Mouse (Mus musculus): ENCODE results near the gene Ascc1. TPM values are rescaled to one million over a fixed set of nuclear protein-coding genes. Genes with fewer than 3 reads are reported as not detected.

The Ascc1 gene
- 36.2 and 39.2 TPM in 2 replicates for polyA plus RNA-seq (2012; rRNA removed)

DNA sequence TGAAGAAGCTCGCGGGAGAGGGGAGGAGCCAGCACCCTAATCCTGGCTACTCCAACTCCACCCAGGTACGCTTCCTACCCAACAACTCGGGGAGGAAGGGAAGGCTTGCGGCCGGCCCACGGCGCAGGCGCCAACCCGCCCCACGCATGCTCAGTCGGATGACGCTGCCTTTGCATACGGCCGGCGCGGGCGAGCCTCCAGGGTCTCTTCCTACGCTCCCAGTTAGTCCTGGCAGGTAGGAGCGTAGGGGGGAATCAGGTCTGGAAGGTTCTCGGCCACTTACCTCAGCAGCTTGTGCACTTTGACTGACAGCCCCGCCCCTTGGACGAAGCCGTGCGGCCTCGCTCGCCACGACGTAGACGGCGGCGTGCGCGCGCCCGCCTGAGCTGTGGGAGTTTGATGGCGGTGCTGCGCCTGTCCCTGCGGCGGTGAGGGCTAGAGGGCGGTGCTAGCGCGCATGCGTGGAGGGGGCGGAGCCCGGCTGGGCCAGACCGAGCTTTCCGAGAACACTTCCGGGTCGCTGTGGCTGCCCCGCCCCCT is at the start of gene Ascc1, which contains the start of gene Anapc16:
TSS of gene Ascc1 (plus strand) at position 133 of the 540 bp plus-strand sequence.
TSS of gene Anapc16 (minus strand) at position 463 of the 540 bp plus-strand sequence.
- DNase-seq (ENCODE audit: low spot score), result peak; percentile 98

DNA sequence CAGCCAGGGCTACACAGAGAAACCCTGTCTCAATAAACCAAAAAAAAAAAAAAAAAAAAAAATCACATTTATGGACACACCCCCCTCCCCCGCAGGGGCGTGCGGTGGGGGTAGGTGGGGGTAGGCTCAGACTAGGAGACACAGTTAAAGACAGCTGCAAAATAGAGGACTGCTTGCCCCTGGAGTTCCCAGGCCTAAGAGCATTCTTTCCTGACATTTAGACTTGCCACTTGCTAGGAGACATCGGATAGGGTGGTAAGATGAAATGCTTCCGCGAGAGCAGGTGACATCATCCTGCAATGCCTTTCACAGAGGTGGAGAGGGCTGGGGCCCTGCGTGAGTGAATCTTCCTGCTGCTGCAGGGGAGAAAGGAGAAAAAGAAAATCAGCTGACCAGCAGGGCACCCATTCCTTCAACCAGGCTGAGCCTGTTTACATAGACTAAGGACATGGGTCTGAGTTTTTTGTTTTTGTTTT is 49.0 kb upstream of the Ascc1 start:
- no peak for DNase-seq (ENCODE audit: low spot score)

DNA sequence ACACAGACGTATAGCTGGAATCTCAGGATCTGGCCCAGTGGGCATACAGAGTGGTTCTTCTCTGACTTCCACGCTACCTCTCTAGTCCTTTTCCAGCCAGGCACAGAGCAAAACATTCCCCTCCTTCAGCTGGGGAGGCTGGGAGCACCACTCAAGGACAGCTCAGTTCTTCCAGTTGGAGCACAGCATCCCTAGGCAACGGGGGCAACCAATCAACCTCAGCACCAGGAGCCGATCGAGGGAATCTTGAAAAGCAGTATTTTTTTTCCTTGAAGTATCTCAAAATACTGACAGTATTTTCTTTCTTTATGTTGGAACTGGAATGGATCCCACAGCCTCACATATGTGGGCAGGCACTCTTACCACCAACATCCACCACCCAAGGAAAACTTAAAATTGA is 45.9 kb upstream of the Ascc1 start:
- no peak for DNase-seq (ENCODE audit: low spot score)

DNA sequence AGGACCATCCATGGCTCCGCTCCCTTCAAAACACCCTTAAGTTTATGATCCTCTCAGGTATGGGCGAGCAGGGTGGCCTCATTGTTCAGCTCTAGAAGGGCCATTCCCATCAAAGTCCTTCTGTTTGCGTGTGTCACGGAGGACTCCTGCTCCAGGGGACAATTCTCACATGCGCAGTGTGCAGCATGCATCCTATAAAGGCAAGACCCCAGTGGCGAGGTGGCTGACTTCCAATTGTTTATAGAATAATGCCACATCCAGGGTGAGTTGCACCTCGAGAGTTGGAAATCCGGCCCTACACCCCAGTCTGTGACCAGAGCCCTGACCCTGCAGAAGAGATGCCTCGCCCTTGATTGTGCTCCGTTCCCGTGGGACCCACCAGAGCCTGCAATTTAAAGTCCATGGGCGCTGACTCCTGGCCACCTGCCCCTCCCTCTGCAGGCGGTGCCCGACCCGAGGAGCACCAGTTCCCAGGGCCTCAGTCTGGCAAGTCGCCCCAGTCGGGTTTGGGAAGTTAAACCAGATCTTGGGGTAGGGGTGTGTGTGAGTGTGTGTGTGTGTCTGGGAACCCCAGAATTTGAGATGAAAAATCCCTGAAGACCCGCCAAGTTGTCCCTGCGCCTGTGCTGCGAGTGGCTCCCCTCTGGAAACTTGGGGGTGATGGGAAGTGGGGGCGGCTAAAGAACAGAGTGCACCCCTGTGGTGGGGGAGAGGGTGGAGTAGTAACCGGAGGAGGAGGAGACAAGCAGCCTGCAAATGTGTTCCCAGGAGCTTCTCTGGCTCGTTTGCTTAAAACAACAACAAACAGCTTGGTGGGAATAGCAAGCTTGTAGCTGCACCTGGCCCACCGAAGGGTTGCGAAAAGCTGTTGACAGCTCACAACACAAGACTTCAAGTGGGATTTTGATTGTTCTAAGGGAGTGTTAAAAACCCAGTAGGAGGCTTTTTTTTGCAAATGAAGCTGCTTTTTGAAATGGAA is 45.1 kb upstream of the Ascc1 start:
- no peak for DNase-seq (ENCODE audit: low spot score)

DNA sequence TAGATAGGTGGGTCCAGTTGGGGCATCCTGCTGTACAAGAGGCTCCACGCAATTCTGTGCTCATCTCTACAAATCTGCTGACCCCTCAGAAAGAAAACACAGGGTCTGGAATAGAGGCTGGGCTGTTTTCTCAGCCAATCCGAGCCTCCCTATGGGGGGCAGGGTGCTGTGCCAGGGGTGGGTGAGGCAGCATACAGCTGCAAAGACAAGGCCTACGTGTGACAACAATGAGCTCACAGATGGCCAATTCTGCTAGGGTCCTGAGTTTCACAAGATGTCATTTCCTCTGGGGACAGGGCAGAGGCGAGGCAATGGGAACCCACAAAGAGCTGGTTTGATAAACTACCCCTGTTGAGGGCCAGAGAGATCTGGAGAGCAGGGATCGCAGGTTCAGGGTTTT is 44.1 kb upstream of the Ascc1 start:
- no peak for DNase-seq (ENCODE audit: low spot score)

DNA sequence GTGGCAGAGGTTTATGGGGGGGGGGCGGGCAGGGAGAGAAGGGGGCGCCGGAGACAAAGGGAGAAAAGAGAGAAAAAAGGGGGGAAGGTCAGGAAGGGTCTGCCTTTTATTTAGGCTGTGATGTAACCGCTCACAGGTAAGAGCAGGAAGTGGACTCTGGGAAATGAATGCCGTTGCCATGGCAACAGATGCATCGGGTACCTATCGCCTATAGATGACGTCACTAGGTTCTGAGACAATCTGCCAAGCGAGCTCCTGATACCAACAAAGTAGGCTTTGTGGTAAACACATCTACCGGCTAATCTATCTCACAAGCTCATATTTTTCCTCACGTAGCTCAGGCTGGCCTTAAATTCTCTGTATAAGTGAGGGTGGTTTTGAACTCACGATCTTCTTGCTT is 43.1 kb upstream of the Ascc1 start:
- no peak for DNase-seq (ENCODE audit: low spot score)

DNA sequence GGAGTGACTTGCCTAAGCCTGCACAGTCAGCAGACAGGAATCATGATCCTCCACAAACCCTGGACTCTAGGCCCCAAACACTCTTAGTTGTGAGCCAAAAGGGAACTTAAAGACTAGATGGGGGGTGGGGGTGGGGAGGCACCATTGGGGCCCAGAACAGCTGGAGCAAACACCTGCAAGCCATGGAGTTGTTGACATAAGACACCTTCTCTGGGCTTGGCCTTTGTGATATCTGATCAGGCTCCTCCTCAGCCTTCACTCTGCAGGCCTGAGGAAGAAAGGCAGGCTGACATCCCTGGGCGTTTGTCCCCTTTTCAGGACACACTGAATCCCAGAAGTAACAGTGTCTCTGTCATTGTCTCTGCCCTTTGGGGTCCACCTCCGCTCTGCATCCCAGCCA is 39.0 kb upstream of the Ascc1 start:
- DNase-seq (ENCODE audit: low spot score), result no peak

DNA sequence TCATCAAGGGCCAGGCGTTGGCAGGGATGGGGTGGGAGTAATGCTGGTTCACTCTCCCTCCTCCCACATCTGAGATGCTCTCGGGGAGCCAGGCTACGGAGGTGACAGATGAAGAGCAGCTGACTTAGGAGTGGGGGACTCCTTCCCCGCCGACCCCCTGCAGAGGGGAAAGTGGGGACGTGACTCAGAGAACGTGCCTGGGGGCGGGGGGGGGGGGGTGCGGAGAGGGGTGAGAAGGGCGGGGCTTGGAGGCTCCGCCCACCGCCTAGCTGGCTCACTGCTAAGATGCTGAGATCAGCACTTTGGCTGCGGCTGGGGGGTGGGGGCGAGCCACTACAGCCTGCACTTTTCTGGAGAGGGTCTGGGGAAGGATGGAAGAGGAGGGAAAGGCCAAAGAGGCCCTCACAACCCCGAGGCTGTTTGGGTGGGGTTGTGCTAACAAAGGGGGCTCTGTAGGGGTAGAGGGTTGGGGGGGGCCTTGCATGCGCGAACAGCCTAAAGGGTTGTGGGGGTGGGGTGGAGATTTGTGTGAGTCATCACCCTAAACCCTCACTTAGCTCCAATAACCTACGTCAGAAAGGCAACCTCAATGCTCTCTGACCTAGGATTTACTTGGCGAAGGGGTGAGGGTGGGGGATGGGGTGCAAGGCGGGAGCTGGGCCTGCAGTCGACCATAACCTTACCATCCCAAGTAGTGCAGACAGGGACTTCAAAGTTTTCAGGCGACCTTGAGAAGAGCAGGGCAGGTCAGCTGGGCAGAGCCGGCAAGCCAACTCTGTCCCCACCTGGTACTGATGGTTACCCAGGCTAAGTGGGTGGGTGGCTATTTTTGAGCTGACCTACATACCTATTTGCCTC is 37.9 kb upstream of the Ascc1 start:
- no peak for DNase-seq (ENCODE audit: low spot score)

DNA sequence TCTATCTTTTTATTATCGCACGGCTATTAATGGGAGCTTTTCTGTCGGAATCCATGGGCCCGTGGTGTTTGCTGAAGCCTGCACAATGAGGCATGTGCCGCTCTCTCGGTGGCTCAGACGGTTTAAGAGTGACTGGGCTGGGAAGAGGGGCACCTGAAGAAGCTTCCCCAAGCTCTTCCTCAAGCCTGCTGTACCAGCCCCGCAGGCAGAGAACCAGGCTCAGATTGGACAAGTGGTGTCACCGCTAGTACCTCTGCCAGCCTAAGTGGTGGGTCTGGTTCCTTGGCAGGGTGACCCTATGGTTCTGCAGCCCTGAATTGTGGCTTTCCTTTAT is 37.3 kb upstream of the Ascc1 start:
- no peak for DNase-seq (ENCODE audit: low spot score)

DNA sequence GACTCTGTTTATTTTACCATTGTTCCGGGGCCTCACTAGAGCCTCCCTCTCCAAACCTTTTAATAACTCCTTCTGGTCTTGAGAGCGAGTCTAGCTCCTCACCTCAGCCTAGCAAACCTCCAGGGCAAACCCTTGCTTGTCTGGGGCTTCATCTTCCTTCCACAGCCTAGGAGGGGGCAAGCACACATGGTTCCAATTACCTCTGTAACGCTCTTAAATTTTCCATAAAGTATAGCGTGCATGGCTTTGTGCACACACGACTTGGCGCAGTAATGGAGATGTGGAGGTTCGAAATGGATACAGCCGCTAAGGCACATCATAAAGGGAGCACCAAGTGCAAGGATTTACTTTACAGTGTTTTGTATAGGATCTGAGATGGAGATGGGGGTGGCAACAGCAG is 36.8 kb upstream of the Ascc1 start:
- no peak for DNase-seq (ENCODE audit: low spot score)

DNA sequence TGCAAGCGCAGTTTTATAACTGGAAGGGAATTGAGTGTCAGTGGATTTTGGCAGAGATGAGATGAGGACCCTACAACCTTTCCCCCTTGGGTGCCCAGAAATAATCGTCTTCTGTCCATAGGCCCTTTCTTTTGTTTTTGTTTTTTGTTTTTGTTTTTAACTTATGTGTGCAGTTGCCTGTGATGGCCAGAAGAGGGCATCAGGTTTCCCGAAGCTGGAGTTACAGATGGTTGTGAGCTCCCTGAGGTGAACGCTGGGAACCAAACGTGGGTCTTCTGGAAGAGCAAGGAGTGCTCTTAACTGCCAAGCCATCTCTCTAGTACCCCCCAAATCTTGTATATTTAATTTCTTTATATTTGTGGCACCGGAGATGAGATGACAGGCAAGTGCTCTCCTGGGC is 35.9 kb upstream of the Ascc1 start:
- no peak for DNase-seq (ENCODE audit: low spot score)

DNA sequence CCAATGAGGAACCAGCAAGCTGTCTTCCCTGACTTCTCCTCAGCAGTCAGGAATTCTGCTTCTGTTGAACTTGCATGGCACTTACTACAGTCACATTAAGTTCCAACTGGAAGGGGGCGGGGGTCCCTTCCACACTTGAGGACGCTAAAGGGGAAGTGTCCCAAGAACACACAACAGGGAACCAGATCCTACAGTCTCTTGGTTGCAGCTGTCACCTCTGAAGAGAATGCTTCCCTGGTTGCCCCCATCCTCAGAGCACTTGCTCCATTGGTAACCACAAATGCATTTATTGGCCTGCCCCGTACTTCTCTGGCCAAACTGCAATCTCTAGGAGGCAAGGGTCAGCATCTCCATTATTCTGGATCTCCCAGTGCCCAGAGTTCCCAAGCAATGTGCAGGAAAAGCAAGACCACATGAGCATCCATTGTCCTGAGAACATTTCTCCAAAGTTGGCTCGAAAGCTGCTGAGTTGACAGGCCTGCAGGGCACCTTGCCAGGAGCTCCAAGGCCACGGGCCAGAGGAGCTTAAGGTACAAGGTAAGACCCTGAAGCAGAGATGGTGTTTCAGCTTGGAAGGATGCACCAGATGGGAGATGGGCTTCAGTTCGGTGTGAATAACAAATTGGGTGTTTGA is 35.2 kb upstream of the Ascc1 start:
- DNase-seq (ENCODE audit: low spot score), result peak; percentile 23

DNA sequence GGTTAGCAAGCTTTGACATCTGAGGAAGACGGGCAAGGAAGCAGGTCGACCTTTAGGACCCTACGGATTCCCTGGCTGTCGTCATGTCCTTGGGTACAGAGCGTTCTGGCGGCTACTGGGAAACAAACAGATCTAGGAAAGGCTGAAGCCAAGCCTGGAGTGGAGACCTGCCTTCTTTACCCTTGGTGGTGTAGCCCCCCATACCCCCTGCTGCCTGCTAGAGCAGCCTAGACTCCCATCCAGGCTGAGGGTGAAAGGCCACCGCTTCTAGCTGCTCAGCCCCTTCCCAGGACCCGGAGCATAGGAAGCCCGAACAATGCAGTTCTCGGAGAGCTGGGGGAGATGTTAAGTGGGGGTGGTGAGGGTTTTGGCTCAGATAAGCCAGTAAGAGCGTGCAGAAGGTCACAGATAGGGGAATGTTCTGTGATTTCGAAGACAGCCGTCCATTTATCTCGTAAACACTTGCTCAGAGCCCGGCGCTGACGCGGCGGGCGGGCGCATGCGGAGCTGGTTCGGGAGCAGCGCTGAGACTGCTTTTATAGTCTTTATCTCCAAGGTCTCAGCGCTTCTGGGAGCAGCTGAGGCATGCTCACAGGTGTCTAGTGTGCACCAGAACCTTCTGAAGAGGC is 32.7 kb upstream of the Ascc1 start:
- DNase-seq (ENCODE audit: low spot score), result no peak

DNA sequence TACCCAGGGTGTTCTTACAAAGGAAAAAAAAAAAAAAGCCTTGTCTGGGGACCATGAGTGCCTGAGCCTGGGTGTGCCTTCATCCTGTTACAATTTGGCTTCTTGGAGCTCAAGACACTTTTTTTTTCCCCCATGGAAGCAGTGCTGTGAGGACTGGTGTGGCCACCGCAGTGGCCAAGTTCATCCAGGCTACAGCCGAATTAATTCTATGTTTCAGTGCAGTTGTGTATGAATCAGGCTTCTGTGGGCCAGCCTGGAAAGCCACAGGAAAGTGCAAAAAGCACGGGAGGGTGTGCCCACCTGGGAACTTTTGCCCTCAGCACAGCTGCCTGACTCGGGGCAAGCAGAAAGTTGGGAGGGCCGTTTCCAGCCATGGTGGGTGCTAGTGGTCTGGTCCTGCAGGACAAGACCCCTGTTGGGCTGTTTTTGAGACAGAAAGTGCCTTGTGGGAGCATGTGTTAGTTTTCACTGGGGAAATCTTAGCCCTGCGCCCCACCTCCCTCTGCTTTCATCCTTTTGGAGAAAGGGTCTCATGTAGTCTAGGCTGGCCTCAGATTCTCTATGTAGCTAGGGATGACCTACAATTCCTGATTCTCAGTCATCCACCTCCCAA is 32.0 kb upstream of the Ascc1 start:
- DNase-seq (ENCODE audit: low spot score), result no peak

DNA sequence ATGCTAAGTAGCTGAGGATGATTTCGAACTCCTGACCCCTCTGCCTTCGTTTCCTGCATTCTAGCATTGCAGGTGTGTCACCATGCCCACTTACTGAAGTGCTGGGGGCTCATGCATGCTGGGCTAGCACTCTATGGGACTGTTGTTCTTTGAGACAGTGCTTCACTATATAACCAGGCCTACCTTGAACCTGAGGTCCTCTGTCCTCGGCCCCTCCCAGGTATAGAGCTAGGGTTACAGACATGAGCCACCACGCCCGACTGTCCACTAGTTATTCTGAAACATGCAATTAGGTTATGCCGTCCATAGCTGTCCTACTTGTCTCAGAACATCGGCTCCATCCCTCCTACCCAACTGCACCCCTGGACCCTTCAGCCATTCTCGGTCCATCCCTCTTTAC is 30.8 kb upstream of the Ascc1 start:
- no peak for DNase-seq (ENCODE audit: low spot score)

DNA sequence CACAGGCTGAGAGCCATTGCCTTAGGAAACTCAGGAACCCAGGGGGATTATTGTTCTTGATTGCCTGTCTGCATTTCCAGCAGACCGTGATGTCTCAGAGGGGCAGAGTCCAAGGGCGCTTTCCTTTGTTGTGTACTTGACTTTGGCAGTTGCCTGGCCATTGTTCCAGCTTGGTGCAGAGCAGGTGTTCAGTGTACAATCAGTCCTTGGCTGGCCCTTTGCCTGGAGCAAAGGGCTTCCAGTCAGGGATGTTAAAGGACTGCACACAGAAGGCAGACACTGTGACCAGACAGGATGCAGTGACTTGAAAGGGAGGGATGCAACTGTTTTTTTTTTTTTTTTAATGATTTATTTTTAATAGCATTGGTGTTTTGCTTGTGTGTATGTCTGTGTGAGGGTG is 30.1 kb upstream of the Ascc1 start:
- DNase-seq (ENCODE audit: low spot score), result no peak

DNA sequence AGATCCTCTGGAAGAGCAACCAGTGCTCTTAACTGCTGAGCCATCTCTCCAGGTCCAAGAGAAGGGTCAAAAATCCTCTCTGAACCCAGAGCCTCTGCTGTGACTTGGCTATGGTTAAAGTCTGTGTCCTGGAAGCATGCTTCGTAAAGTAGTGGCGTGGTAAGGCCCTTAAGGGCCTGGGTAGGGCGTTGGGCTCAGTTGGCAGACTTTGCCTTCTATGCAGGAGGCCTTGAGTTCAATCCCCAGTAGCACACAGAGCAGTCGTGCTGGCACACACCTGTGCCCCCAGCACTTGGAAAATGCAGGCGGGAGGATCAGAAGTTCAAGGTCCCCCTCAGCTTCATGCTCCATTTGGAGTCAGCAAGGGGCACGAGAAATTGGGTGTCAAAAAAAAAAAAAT is 29.6 kb upstream of the Ascc1 start:
- no peak for DNase-seq (ENCODE audit: low spot score)

DNA sequence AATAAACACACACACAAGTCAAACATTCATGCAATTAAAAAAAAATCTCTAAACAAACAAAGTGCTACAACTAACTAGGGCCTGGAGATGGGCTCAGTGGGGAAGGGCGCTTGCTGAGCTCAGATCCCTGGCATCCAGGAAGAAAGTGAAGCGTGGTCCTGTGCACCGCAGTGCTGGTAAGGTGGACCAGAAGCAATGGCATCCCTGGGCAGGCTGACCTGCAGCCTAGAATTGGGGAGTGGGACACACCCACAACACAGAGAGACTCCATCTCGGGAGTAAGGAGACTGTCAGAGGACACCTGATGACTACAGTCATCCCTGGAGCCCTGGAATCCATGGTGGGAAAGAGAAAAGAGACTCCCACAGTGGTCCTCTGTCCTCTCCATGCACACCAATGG is 29.2 kb upstream of the Ascc1 start:
- no peak for DNase-seq (ENCODE audit: low spot score)

DNA sequence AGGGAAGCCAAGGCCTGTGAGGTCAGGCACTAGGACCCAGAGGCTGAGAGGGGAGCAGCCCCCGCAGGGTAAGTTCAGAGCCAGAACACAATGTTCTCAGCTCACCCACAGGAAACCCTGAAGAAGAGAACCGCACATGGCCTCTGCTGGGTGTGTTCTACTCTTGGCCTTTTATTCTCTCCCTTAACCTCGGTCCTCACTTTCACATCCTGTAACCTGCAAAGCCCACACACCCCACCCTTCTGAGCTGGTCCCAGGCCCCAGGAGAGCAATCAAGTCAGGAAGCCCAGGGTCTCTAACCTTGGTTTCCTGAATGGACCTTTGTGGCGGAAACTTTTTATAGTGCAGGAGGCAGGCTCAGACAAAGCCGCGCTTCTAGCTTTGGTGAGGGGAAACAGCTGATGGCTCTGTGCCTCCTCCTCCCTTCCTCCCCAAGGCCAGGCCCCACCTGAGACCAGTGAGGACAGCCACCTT is 28.4 kb upstream of the Ascc1 start:
- no peak for DNase-seq (ENCODE audit: low spot score)

DNA sequence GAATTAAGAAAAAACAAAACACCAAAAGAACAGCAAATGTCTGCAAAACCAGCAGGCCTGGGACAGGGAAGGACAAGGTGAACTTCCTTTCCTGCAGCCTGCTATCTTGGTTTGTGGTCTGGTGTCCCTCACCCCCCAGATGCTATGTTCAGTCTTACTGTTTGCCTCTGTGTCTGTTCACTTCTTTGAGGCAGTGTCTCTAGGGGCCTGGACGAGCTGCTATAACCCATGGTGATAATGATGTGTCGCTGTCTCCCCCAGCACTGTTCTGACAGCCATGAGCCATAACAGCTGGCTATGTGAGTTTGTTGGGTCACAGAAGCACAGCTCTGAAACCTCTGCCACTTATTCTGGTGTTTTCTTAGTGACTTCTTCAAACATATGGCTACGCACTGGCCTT is 27.8 kb upstream of the Ascc1 start:
- DNase-seq (ENCODE audit: low spot score), result no peak

DNA sequence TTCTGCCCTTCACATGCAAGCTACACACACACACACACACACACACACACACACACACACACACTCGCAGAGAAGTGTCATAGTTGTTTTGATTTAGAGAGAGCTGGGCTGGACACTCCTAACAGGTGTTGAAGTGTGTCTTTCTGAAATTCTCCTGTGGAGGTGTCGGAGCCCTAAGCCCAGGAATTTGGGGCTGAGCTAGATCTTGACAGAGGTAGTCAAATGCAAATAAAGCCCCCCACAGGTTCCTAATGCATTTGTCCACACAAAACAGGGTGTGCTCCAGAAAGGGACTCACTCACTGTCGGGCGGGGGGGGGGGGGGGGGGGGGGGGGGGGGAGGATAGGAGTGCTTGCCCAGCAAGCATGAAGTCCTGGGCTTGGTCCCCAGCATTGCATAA is 25.5 kb upstream of the Ascc1 start:
- no peak for DNase-seq (ENCODE audit: low spot score)
